Mouse (Mus musculus): ENCODE measurements around the gene Mid1.
A peak's percentile ranks its signal among the peaks of the same experiment; 100 is the strongest.
"Not testable (repeated sequence)": the region's sequence is repeated elsewhere in the genome, so short reads cannot be mapped to it uniquely, and the experiment has no call there.

Mid1 gene

DNA sequence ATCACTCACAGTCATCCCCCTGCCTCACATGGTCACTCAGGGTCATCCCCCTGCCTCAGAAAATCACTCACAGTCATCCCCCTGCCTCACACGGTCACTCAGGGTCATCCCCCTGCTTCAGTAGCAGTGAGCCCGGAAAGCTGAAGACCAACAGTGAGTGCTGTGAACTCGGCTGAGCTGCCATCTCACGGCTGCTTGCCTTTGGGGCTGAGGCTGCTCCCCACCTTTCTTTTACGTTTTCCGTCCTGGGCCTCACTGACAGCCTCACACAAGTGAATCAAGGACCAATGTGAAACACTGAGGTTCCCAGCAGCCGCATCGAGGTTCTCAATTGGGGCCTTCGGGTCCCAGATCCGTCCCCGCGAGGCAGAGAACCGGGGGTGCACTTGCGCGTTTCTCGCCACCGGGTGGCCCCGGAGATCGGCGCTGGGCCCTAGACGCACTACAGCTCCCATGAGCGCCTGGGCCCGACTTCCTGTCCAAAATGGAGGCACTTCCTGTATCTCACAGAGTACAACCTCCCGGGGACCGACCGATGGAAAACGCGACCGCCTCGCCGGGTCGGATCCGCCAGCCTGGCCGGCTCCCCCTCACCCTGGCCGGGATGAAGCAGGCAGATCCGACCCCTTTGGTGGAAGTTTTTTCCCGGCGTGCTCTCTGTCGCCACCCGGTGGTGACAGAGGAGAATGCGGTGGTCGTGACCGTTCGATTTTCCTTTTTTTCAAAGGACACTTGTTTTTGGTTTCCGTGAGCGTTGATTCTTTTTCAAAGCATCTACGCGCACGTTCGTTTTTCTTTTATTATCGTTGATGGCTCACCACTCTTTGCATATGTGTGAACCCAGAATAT is 301.7 kb downstream of the Mid1 start:
- DNase-seq (ENCODE audit: low spot score in 2 of 2), result peak; percentile 83 to 91

DNA sequence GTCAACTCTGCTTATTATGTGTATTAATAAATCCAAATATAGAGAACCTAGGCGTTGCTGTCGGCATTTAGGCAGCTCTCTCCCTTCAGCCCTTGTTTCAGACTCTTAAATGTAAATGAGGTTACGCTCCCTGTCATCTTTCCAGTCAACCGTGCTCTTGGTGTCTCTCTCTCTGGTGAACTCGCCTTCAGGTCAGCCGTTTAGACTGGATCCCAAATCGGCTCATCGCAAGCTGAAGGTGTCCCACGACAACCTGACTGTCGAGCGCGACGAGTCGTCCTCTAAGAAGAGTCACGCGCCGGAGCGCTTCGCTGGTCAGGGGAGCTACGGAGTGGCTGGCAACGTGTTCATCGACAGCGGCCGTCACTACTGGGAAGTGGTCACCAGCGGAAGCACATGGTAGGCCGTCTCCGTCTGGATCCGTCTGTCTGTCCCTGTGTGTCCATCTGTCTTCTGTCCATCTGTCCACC is 302.4 kb downstream of the Mid1 start:
- DNase-seq (ENCODE audit: low spot score in 2 of 2), result peak; percentile 71

DNA sequence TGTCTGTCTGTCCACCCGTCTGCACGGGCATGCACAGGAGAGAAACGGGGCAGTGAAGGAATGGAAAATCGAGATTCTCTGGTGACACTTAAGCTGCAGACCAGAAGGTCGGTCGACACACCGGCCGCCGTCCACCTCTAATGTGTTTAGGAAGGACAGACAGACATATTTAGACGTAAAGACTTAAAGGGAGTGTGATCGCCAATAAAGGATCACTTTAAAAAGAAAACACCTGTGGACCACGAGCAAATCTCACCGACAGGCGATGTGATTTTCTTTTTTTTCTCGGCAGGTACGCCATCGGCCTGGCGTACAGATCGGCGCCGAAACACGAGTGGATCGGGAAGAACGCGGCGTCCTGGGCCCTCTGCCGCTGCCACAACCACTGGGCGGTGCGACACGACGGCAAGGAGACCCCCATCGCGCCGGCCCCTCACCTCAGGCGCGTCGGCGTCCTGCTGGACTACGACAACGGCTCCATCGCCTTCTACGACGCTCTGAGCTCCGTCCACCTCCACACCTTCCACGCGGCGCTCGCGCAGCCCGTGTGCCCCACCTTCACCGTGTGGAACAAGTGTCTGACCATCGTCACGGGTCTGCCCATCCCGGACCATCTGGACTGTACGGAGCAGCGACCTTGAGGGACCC is 303.7 kb downstream of the Mid1 start:
- DNase-seq (ENCODE audit: low spot score in 2 of 2), result peak in 1 of 2 experiments; percentile 57

DNA sequence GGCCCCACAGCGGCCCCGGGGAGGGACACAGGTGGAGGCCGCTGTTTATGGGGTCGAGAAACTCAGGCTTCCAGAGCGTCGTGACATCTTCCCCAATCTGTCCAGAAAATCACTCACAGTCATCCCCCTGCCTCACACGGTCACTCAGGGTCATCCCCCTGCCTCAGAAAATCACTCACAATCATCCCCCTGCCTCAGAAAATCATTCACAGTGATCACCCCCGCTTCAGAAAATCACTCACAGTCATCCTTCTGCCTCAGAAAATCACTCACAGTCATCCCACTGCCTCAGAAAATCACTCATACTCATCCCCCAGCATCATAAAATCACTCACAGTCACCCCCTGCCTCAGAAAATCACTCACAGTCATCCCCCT is 304.2 kb downstream of the Mid1 start:
- DNase-seq (ENCODE audit: low spot score in 2 of 2), result not testable (repeated sequence)

DNA sequence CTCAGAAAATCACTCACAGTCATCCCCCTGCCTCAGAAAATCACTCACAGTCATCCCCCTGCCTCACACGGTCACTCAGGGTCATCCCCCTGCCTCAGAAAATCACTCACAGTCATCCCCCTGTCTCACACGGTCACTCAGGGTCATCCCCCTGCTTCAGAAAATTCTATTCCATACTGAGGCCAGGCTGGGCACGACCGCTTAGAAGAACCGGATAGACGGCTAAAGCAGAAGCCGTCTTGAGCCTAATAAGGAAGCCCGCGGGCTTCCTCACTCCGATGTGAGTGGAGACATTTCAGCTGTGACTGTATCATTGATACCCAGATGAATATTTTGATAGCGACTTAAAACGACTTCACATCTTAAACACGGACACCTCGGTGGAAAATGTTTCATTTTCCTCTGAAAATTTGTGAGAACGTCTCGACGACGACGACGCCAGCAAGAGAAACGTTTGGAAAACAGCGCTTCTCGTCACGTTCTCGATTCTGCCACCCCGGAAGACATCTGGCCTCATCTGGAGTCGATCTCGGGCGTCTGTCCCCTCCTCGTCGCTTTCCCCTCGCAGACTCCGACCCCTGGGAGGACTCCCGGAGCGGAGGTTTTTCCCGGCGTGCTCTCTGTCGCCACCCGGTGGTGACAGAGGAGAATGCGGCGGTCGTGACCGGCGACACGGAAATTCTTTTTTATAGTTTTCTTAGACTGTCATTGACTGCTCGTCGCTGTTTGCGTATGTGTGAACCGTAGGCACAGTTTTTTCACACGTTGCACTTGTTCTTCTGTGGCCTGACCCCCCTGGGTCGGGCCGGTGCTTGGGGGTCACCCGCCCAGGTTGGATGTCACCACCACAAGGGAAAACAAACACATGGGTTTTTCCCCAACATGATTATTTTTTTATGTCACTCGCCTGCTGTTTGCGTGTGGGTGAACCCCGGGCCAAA is 305.0 kb downstream of the Mid1 start:
- DNase-seq (ENCODE audit: low spot score in 2 of 2), result peak; percentile 86 to 90

DNA sequence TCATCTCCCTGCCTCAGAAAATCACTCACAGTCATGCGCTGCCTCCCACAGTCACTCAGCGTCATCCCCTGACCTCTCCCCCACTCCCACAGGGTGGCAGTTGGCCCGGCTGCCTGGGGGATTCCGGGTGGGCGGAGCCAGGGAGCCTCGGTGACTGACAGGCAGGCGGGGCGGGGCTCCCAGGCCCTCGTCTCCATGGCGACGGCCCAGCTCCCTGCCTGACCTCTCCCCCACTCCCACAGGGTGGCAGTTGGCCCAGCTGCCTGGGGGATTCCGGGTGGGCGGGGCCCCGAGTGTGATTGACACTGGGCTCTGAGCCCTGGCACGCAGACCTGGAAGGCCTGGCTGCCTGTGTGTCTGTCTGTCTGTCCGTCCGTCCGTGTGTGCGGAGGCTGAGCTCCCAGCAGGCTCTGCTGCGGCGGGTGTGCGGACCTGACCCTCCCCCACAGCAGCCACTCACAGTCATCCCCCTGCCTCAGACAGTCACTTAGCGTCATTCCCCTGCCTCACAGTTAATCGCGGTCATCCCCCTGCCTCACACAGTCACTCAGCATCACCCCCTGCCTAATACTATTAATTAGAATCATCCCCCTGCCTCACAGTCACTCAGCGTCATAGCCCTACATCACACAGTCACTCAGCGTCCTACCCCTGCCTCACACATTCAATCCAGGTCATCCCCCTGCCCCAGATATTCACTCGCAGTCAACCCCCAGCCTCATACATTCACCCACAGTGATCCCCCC is 306.3 kb downstream of the Mid1 start:
- DNase-seq (ENCODE audit: low spot score in 2 of 2), result peak; percentile 85 to 86

DNA sequence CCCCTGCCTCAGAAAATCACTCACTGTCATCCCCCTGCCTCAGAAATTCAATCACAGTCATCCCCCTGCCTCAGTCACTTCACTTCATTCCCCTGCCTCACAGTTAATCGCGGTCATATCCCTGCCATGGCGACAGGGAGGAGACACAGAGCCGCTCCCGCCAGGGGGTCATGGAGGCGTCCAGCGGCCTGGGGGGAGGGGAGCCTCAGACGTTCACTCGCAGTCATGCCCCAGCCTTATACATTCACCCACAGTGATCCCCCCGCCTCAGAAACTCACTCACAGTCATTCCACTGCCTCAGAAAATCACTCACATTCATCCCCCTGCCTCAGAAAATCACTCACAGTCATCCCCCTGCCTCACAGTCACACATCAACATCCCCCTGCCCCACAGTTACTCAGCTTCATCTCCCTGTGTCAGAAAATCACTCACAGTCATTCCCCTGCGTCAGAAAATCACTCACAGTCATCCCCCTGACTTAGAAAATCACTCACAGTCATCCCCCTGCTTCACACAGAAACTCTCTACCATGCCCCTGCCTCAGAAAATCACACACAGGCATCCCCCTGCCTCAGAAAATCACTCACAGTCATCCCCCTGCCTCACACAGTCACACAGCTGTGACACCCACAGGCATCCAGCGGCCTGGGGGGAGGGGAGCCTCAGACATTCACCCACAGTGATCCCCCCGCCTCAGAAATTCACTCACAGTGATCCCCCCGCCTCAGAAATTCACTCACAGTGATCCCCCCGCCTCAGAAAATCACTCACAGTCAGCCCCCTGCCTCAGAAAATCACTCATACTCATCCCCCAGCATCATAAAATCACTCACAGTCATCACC is 307.3 kb downstream of the Mid1 start:
- DNase-seq (ENCODE audit: low spot score in 2 of 2), result peak; percentile 2 to 20

DNA sequence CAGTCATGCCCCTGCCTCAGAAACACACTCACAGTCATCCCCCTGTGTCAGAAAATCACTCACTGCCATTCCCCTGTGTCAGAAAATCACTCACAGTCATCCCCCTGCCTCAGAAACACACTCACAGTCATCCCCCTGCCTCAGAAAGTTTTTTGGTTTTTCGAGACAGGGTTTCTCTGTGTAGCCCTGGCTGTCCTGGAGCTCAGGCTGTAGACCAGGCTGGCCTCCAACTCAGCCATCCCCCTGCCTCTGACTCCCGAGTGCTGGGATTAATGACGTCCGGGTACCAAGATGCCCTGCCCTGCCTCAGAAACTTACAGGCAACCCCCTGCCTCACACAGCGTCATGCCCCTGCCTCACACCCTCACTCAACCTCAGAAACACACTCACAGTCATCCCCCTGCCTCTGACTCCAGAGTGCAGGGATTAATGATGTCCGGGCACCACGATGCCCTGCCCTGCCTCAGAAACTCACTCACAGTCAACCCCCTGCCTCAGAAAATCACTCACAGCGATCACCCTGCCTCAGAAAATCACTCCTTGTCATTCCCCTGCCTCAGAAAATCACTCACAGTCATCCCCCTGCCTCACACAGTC is 308.1 kb downstream of the Mid1 start:
- DNase-seq (ENCODE audit: low spot score in 2 of 2), result peak; percentile 3 to 32

DNA sequence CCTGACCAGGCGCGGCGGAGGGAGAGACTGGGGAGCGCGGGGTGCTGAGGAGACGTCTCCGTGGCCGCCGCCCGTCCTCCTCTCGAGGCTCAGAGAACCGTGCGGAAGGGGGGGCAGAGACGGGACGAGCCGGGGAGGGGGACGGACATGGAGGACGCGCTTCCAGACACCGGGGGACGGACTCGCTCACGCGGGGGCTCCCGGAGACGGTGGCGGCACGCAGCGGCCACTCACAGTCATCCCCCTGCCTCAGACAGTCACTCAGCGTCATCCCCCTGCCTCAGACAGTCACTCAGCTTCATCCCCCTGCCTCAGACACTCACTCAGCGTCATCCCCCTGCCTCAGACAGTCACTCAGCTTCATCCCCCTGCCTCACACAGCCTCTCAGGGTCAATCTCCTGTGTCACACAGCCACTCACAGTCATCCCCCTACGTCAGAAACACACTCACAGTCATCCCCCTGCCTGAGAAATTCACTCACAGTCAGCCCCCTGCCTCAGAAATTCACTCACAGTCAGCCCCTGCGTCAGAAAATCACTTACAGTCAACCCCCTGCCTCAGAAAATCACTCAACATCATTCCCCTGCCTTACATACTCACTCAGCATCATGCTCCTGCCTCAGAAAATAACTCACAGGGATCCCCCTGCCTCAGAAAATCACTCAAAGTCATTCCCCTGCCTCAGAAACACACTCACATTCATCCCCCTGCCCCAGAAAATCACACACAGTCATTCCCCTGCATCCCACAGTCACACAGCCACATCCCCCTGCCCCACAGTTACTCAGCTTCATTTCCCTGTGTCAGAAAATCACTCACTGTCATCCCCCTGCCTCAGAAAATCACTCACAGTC is 309.2 kb downstream of the Mid1 start:
- DNase-seq (ENCODE audit: low spot score in 2 of 2), result peak in 1 of 2 experiments; percentile 66

DNA sequence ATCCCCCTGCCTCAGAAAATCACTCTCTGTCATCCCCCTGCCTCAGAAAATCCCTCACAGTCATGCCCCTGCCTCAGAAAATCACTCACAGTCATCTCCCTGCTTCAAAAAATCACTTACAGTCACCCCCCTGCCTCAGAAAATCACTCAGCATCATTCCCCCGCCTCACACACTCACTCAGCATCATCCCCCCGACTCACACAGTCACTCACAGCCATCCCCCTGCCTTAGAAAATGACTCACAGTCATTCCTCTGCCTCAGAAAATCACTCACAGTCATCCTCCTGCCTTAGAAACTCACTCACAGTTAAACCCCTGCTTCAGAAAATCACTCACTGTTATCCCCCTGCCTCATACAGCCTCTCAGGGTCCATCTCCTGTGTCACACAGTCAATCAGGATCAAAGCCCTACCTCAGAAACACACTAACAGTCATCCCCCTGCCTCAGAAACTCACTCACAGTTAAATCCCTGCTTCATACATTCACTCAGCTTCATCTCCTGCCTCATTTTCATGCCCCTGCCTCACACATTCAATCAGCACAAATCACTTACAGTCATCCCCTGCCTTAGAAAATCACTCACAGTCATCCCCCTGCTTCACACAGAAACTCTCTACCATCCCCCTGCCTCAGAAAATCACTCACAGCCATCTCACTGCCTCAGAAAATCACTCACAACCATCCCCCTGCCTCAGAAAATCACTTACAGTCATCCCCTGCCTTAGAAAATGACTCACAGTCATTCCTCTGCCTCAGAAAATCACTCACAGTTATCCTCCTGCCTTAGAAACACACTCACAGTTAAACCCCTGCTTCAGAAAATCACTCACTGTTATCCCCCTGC is 310.1 kb downstream of the Mid1 start:
- not testable (repeated sequence) for DNase-seq (ENCODE audit: low spot score in 2 of 2)

DNA sequence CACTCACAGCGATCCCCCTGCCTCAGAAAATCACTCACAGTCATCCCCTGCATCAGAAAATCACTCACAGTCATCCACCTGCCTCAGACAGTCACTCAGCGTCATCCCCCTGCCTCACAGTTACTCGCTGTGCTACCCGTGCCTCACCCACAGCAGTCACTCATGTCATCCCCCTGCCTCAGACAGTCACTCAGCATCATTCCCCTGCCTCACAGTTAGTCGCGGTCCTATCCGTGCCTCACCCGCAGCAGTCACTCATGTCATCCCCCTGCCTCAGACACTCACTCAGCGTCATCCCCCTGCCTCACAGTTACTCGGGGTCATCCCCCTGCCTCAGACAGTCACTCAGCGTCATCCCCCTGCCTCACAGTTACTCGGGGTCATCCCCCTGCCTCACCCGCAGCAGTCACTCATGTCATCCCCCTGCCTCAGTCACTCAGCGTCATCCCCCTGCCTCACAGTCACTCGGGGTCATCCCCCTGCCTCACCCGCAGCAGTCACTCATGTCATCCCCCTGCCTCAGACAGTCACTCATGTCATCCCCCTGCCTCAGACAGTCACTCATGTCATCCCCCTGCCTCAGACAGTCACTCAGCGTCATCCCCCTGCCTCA is 311.0 kb downstream of the Mid1 start:
- not testable (repeated sequence) for DNase-seq (ENCODE audit: low spot score in 2 of 2)

DNA sequence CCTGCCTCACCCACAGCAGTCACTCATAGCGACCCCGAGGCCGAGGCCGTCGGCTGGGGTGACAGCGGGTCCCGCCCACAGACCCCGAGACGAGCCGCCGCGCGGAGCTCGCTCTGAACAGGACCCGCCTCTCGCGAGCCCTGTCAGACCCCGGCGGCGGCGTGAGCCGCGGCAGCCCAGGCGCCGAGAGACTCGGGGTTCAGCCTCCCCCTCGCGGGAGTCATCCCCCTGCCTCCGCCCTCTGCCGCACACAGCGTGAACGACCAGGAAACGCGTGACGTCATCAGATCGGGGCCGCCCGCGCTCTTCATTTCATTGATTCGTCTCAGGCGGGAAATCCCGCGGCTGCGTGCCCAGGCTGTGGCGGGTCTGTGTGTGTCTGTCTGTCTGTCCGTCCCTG is 311.9 kb downstream of the Mid1 start:
- DNase-seq (ENCODE audit: low spot score in 2 of 2), result peak; percentile 84 to 91

DNA sequence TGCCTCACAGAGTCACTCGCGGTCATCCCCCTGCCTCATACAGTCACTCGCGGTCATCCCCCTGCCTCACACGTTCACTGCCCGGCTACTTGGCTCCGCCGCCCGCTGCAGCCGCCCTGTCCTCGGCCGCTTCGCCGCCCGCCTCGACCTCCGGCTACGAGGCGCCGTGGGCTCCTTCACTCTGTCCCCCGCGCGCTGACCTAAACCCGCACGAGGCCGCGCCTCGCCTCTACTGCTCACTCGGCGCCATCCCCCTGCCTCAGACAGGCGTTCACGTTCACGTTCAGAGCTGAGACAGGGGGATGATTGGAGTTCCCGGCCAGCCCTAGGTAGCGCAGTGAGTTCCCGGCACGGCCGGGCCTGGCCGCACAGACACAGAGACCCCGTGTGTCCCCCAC is 312.5 kb downstream of the Mid1 start:
- DNase-seq (ENCODE audit: low spot score in 2 of 2), result not testable (repeated sequence)

DNA sequence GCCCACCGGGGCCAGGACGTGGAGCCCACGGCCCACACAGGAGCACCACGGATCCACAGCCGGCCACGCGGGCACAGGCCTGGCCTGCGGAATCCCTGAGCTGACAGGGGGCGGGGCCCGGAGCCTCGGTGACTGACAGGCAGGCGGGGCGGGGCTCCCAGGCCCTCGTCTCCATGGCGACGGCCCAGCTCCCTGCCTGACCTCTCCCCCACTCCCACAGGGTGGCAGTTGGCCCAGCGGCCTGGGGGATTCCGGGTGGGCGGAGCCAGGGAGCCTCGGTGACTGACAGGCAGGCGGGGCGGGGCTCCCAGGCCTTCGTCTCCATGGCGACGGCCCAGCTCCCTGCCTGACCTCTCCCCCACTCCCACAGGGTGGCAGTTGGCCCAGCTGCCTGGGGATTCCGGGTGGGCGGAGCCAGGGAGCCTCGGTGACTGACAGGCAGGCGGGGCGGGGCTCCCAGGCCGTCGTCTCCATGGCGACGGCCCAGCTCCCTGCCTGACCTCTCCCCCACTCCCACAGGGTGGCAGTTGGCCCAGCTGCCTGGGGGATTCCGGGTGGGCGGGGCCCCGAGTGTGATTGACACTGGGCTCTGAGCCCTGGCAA is 313.0 kb downstream of the Mid1 start:
- DNase-seq (ENCODE audit: low spot score in 2 of 2), result peak; percentile 99

DNA sequence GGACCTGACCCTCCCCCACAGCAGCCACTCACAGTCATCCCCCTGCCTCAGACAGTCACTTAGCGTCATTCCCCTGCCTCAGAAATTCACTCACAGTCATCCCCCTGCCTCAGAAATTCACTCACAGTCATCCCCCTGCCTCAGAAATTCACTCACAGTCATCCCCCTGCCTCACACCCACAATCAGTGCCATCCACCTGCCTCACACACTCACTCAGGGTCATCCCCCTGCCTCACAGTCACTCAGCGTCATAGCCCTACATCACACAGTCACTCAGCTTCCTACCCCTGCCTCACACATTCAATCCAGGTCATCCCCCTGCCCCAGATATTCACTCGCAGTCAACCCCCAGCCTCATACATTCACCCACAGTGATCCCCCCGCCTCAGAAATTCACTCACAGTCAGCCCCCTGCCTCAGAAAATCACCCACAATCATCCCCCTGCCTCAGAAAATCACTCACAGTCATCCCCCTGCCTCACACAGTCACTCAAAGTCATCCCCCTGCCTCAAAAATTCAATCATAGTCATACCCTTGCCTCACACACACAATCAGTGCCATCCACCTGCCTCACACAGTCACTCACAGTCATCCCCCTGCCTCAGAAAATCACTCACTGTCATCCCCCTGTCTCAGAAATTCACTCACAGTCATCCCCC is 313.7 kb downstream of the Mid1 start:
- DNase-seq (ENCODE audit: low spot score in 2 of 2), result not testable (repeated sequence)

DNA sequence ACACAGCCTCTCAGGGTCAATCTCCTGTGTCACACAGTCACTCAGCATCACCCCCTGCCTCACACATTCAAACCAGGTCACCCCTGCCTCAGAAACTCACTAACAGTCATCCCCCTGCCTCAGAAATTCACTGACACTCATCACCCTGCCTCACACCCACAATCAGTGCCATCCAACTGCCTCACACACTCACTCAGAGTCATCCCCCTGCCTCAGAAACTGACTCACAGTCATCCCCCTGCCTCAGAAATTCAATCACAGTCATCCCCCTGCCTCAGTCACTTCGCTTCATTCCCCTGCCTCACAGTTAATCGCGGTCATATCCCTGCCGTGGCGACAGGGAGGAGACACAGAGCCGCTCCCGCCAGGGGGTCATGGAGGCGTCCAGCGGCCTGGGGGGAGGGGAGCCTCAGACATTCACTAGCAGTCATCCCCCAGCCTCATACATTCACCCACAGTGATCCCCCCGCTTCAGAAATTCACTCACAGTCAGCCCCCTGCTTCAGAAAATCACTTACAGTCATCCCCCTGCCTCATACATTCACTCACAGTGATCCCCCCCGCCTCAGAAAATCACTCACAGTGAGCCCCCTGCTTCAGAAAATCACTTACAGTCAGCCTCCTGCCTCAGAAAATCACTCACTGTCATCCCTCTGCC is 314.4 kb downstream of the Mid1 start:
- not testable (repeated sequence) for DNase-seq (ENCODE audit: low spot score in 2 of 2)
